Mouse (Mus musculus) forebrain, embryonic 10.5 days (tissue): Measurements from ENCODE around the gene LTO1. TPM values are rescaled to one million over a fixed set of nuclear protein-coding genes. Genes with fewer than 3 reads are reported as not detected.
A peak's percentile ranks its signal among the peaks of the same experiment; 100 is the strongest.
"Not testable (repeated sequence)": the region's sequence is repeated elsewhere in the genome, so short reads cannot be mapped to it uniquely, and the experiment has no call there.

Source experiments
- DNase-seq: peaks from one replicate; pipeline ENCODE4 v3.0.0-alpha.2; 2017; ENCODE audit warnings: low spot score; ENCODE audit errors: extremely low spot score
- H3K27ac ChIP-seq: fragments of 300-500 bp; sonication (generic); 2 replicates; pipeline ENCODE4 v1.5.1; 2016; ENCODE audit warnings: mild to moderate bottlenecking
- H3K27me3 ChIP-seq: fragments of 300-500 bp; sonication (generic); 2 replicates; pipeline ENCODE4 v1.6.1; 2016; ENCODE audit warnings: mild to moderate bottlenecking; ENCODE audit not compliant: poor library complexity, severe bottlenecking
- H3K36me3 ChIP-seq: fragments of 300-500 bp; sonication (generic); replicated peaks from 2 replicates; pipeline ENCODE4 v1.6.1; 2016; ENCODE audit warnings: mild to moderate bottlenecking, moderate library complexity
- H3K4me1 ChIP-seq: fragments of 300-500 bp; sonication (generic); 2 replicates; pipeline ENCODE4 v1.6.1; 2016
- H3K4me3 ChIP-seq: fragments of 300-500 bp; sonication (generic); 2 replicates; pipeline ENCODE4 v1.5.1; 2016; ENCODE audit warnings: mild to moderate bottlenecking, moderate library complexity
- H3K9me3 ChIP-seq: fragments of 300-500 bp; sonication (generic); 2 replicates; pipeline ENCODE4 v1.6.1; 2016; ENCODE audit warnings: mild to moderate bottlenecking, moderate library complexity
- WGBS: fragments of 180-500 bp; shearing (Covaris S2); methylation state at CpG from one replicate; pipeline ENCODE4 v1.1.7; 2016; 5-methylcytosine and 5-hydroxymethylcytosine counted together
- polyA plus RNA-seq: library from polyadenylated mRNA; unstranded; fragments of >200 nt; fragmentation: Nextera tagmentation; extraction: Ambion mirVana; gene quantifications from 2 replicates; pipeline ENCODE4 v1.2.1, GENCODE M21; 2016

The LTO1 gene
- polyA plus RNA-seq, 1 experiment from 2014 or later: 24.6 TPM

- DNase-seq: no peak
- Histone ChIP-seq H3K36me3 (peaks cover 4% of the 10 kb centered on the region), H3K4me1 (peaks cover 65% of the 10 kb centered on the region), H3K27me3 (peaks cover 100% of the 10 kb centered on the region), H3K27ac (peak overlapping the region; percentile 59), H3K4me3 (peak overlapping the region; percentile 64), H3K9me3 (no peaks in the 10 kb centered on the region)
- 5% methylated on average over 5 of the region's 5 CpGs for WGBS
Measured at GRCm38 (mm10) chr7:144894191-144894590, 20.7 kb upstream of the LTO1 start.

- H3K4me3 ChIP-seq: peak overlapping the region; percentile 64
- H3K4me1 ChIP-seq: peaks cover 66% of the 10 kb centered on the region
- no peaks in the 10 kb centered on the region for H3K9me3 ChIP-seq
- H3K36me3 ChIP-seq: peaks cover 10% of the 10 kb centered on the region
- H3K27me3 ChIP-seq: peaks cover 100% of the 10 kb centered on the region
- WGBS: 2% methylated on average over 4 of the region's 4 CpGs
- peak; percentile 50 for DNase-seq
- peak overlapping the region; percentile 89 for H3K27ac ChIP-seq
Measured at GRCm38 (mm10) chr7:144894706-144895105, 20.2 kb upstream of the LTO1 start.

- Histone ChIP-seq H3K36me3 (peaks cover 18% of the 10 kb centered on the region), H3K27me3 (peaks cover 100% of the 10 kb centered on the region), H3K4me3 (peak overlapping the region; percentile 64), H3K27ac (peak overlapping the region; percentile 89), H3K4me1 (peaks cover 71% of the 10 kb centered on the region), H3K9me3 (no peaks in the 10 kb centered on the region)
- DNase-seq: peak; percentile 87
- WGBS: under 1% methylated on average over 37 of the region's 37 CpGs
Measured at GRCm38 (mm10) chr7:144895305-144896111, 19.4 kb upstream of the LTO1 start.

GRCm38 (mm10) chr7:144896294-144897218, 18.3 kb upstream of the LTO1 start, which contains the start of gene Fgf15:
Gene Fgf15 (plus strand): TSS chr7:144896531.
- peaks cover 100% of the 10 kb centered on the region for H3K27me3 ChIP-seq
- no peaks in the 10 kb centered on the region for H3K9me3 ChIP-seq
- peak within 1 kb of the TSS; percentile 64 for H3K4me3 ChIP-seq
- H3K27ac ChIP-seq: peak within 1 kb of the TSS; percentile 89
- DNase-seq: peak; percentile 69
- H3K4me1 ChIP-seq: peaks cover 72% of the 10 kb centered on the region
- WGBS: under 1% methylated on average over 65 of the region's 65 CpGs
- H3K36me3 ChIP-seq: peaks cover 23% of the 10 kb centered on the region

- H3K27ac ChIP-seq: peak overlapping the region; percentile 89; the same call in 1 of the 2 replicates
- no peaks in the 10 kb centered on the region for H3K9me3 ChIP-seq
- H3K4me3 ChIP-seq: peak overlapping the region; percentile 64
- DNase-seq: no peak
- WGBS: 11% methylated on average over 6 of the region's 6 CpGs
- H3K4me1 ChIP-seq: peaks cover 65% of the 10 kb centered on the region
- peaks cover 28% of the 10 kb centered on the region for H3K36me3 ChIP-seq
- H3K27me3 ChIP-seq: peaks cover 86% of the 10 kb centered on the region
Measured at GRCm38 (mm10) chr7:144898506-144898905, 16.4 kb upstream of the LTO1 start.

GRCm38 (mm10) chr7:144905514-144905913, 9.4 kb upstream of the LTO1 start:
- 93% methylated on average over 3 of the region's 3 CpGs for WGBS
- H3K4me3 ChIP-seq, H3K27ac ChIP-seq, H3K9me3 ChIP-seq, DNase-seq: not testable (repeated sequence)
- H3K27me3 ChIP-seq: peaks cover 44% of the 10 kb centered on the region
- H3K4me1 ChIP-seq: peaks cover 16% of the 10 kb centered on the region
- H3K36me3 ChIP-seq: peaks cover 28% of the 10 kb centered on the region

GRCm38 (mm10) chr7:144906708-144907397, 8.0 kb upstream of the LTO1 start:
- peak overlapping the region; percentile 32 for H3K4me3 ChIP-seq
- peaks cover 9% of the 10 kb centered on the region for H3K9me3 ChIP-seq
- peak overlapping the region; percentile 61; the same call in 1 of the 2 replicates for H3K27ac ChIP-seq
- WGBS: 11% methylated on average over 28 of the region's 28 CpGs
- H3K4me1 ChIP-seq: peaks cover 15% of the 10 kb centered on the region
- DNase-seq: peak; percentile 74
- H3K36me3 ChIP-seq: peaks cover 22% of the 10 kb centered on the region
- peaks cover 31% of the 10 kb centered on the region for H3K27me3 ChIP-seq

GRCm38 (mm10) chr7:144907793-144908192, 7.1 kb upstream of the LTO1 start:
- DNase-seq: no peak
- Histone ChIP-seq H3K27ac (no peak overlapping the region), H3K9me3 (peaks cover 9% of the 10 kb centered on the region), H3K4me3 (no peak overlapping the region), H3K27me3 (peaks cover 28% of the 10 kb centered on the region), H3K36me3 (peaks cover 19% of the 10 kb centered on the region), H3K4me1 (peaks cover 15% of the 10 kb centered on the region)
- WGBS: 22% methylated on average over 8 of the region's 8 CpGs

- peaks cover 15% of the 10 kb centered on the region for H3K4me1 ChIP-seq
- no peak for DNase-seq
- H3K27ac ChIP-seq: no peak overlapping the region
- H3K36me3 ChIP-seq: peaks cover 16% of the 10 kb centered on the region
- no peak overlapping the region for H3K4me3 ChIP-seq
- H3K27me3 ChIP-seq: peaks cover 28% of the 10 kb centered on the region
- peaks cover 9% of the 10 kb centered on the region for H3K9me3 ChIP-seq
- WGBS: 33% methylated on average over 7 of the region's 7 CpGs
Measured at GRCm38 (mm10) chr7:144908705-144909104, 6.2 kb upstream of the LTO1 start.

GRCm38 (mm10) chr7:144911121-144911520, 3.8 kb upstream of the LTO1 start:
- Histone ChIP-seq H3K27ac (no peak overlapping the region), H3K4me1 (peaks cover 30% of the 10 kb centered on the region), H3K9me3 (no peaks in the 10 kb centered on the region), H3K36me3 (no peaks in the 10 kb centered on the region), H3K4me3 (no peak overlapping the region), H3K27me3 (peaks cover 26% of the 10 kb centered on the region)
- DNase-seq: no peak
- 85% methylated on average over 1 of the region's 1 CpGs for WGBS

GRCm38 (mm10) chr7:144912897-144913296, 2.0 kb upstream of the LTO1 start:
- H3K36me3 ChIP-seq: peaks cover 9% of the 10 kb centered on the region
- 80% methylated on average over 4 of the region's 4 CpGs for WGBS
- DNase-seq: no peak
- H3K9me3 ChIP-seq: no peaks in the 10 kb centered on the region
- H3K4me1 ChIP-seq: peaks cover 22% of the 10 kb centered on the region
- no peak overlapping the region for H3K4me3 ChIP-seq
- 0 out of 2 replicates have a peak, but pooled peaks cover 11% of the 10 kb centered on the region for H3K27me3 ChIP-seq
- no peak overlapping the region for H3K27ac ChIP-seq

GRCm38 (mm10) chr7:144914296-144914947, 478 bp upstream of the LTO1 start:
- 7% methylated on average over 17 of the region's 17 CpGs for WGBS
- DNase-seq: no peak
- no peaks in the 10 kb centered on the region for H3K27me3 ChIP-seq
- H3K9me3 ChIP-seq: no peaks in the 10 kb centered on the region
- H3K36me3 ChIP-seq: peaks cover 21% of the 10 kb centered on the region
- H3K4me3 ChIP-seq: peak overlapping the region; percentile 89
- H3K27ac ChIP-seq: peak overlapping the region; percentile 84
- H3K4me1 ChIP-seq: peaks cover 19% of the 10 kb centered on the region
